Mouse (Mus musculus) CD4-positive, CD25-positive, alpha-beta regulatory T cell, adult 2 months (primary cell): Measurements from ENCODE around the gene Cpsf4l.

Experiments
- DNase-seq: peaks from one replicate; pipeline ENCODE4 v3.0.0-alpha.2; 2012; ENCODE audit warnings: low read depth, low spot score

Cpsf4l gene

GRCm38 (mm10) chr11:113705966-113706652 lies 3.7 kb downstream of the Cpsf4l start:
- no peak for DNase-seq

GRCm38 (mm10) chr11:113703758-113704157 lies 6.1 kb downstream of the Cpsf4l start:
- peak; percentile 87 for DNase-seq

GRCm38 (mm10) chr11:113699643-113700042 lies 10.2 kb downstream of the Cpsf4l start:
- DNase-seq: no peak

GRCm38 (mm10) chr11:113698013-113698545 lies 11.7 kb downstream of the Cpsf4l start:
- DNase-seq: no peak

GRCm38 (mm10) chr11:113697571-113697970 lies 12.2 kb downstream of the Cpsf4l start:
- DNase-seq: no peak

GRCm38 (mm10) chr11:113691851-113692250 lies 18.0 kb downstream of the Cpsf4l start:
- no peak for DNase-seq

- no peak for DNase-seq
Observed at GRCm38 (mm10) chr11:113691318-113691717, 18.5 kb downstream of the Cpsf4l start.

- DNase-seq: no peak
Observed at GRCm38 (mm10) chr11:113690506-113690905, 19.3 kb downstream of the Cpsf4l start.

GRCm38 (mm10) chr11:113687031-113687430 lies 22.8 kb downstream of the Cpsf4l start:
- no peak for DNase-seq

- no peak for DNase-seq
Observed at GRCm38 (mm10) chr11:113684707-113685426, 24.9 kb downstream of the Cpsf4l start.

GRCm38 (mm10) chr11:113683957-113684706 lies 25.7 kb downstream of the Cpsf4l start, which contains the start of the genes Fam104a and D11Wsu47e:
TSS of gene Fam104a (minus strand) at chr11:113684155.
TSS of gene D11Wsu47e (plus strand) at chr11:113684412.
- peak; percentile 95 for DNase-seq

- no peak for DNase-seq
Observed at GRCm38 (mm10) chr11:113683627-113683956, 26.2 kb downstream of the Cpsf4l start.

- DNase-seq: peak; percentile 59
Observed at GRCm38 (mm10) chr11:113682897-113683626, 26.8 kb downstream of the Cpsf4l start.

GRCm38 (mm10) chr11:113681979-113682378 lies 27.8 kb downstream of the Cpsf4l start:
- DNase-seq: no peak

GRCm38 (mm10) chr11:113680954-113681353 lies 28.9 kb downstream of the Cpsf4l start:
- no peak for DNase-seq

GRCm38 (mm10) chr11:113678373-113678772 lies 31.4 kb downstream of the Cpsf4l start:
- no peak for DNase-seq

GRCm38 (mm10) chr11:113677378-113677777 lies 32.4 kb downstream of the Cpsf4l start:
- no peak for DNase-seq

- DNase-seq: no peak
Observed at GRCm38 (mm10) chr11:113676847-113677246, 33.0 kb downstream of the Cpsf4l start.

- DNase-seq: no peak
Observed at GRCm38 (mm10) chr11:113674595-113674994, 35.2 kb downstream of the Cpsf4l start.

- DNase-seq: no peak
Observed at GRCm38 (mm10) chr11:113673614-113674013, 36.2 kb downstream of the Cpsf4l start.

- DNase-seq: no peak
Observed at GRCm38 (mm10) chr11:113669711-113670110, 40.1 kb downstream of the Cpsf4l start.
